Mouse (Mus musculus) embryo, embryonic 10 days (tissue): Measurements from ENCODE around the gene H2afx.
"Not testable (repeated sequence)": the region's sequence is repeated elsewhere in the genome, so short reads cannot be mapped to it uniquely, and the experiment has no call there.

Experiments used
- DNase-seq: peaks from one replicate; pipeline ENCODE4 v3.0.0-alpha.2; 2015; ENCODE audit warnings: low spot score

H2afx gene

GRCm38 (mm10) chr9:44341487-44341886 is 7.0 kb downstream of the H2afx start:
- DNase-seq: no peak

DNA sequence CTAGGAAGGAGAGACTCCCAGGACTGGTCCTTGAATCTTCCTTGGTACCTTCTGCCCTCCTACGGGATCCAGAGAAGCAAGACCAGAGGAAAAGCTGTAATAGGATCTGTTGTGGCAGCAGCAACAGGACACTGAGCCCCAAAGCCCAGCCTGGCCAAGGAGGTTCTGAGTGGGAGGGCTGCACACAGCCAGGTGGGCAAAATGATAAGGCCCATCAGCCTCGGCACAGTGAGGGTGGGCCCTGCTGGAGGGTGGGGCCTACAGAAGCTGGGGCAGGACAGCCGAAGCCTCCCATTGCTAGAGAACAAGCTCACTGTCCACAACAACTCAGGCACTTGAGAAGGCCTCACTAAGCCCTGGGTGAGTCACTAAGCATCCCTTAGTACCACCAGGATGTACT is 7.7 kb downstream of the H2afx start:
- no peak for DNase-seq

GRCm38 (mm10) chr9:44342605-44343004 is 8.1 kb downstream of the H2afx start:
- DNase-seq: no peak

- DNase-seq: peak; percentile 17
Observed at GRCm38 (mm10) chr9:44343290-44343689, 8.8 kb downstream of the H2afx start.

GRCm38 (mm10) chr9:44343781-44344421 is 9.4 kb downstream of the H2afx start, which contains the start of gene Hmbs:
Gene Hmbs (minus strand): TSS chr9:44344228.
- DNase-seq: peak; percentile 96

DNA sequence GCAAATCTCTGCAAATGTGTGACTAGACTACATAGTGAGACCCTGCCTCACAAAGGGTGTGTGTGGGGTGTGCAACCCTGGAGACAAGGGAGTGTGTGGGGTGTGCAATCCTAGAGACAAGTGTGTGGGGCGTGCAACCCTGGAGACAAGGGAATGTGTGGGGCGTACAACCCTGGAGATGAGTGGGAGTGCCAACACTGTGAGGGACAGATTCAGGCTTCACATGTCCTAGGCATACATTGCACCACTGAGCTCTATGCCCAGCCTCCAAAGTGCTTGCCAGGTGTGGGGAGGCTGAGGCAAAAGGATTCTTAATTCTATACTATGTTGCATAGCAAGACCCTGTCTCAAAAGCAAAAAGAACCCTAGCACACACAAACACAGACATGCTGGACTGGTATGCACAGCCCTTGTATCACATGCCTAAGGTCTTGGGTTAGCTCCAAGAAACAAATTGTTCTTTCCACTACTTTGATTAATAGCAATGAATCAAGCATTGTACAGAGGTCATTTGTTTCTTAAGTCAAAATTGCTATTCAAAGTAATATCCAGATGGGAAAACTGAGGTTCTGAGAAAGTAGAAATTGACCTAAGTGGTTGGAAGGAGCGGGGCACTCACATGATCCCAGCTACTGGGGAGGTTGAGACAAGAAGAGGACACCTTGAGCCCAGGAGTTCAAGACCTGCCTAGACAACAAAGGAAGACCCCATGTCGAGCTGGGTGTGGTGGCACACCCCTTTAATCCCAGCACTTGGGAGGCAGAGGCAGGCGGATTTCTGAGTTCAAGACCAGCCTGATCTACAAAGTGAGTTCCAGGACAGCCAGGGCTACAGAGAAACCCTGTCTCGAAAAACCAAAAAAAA is 11.3 kb downstream of the H2afx start:
- DNase-seq: no peak

GRCm38 (mm10) chr9:44347166-44347565 is 12.7 kb downstream of the H2afx start:
- no peak for DNase-seq

DNA sequence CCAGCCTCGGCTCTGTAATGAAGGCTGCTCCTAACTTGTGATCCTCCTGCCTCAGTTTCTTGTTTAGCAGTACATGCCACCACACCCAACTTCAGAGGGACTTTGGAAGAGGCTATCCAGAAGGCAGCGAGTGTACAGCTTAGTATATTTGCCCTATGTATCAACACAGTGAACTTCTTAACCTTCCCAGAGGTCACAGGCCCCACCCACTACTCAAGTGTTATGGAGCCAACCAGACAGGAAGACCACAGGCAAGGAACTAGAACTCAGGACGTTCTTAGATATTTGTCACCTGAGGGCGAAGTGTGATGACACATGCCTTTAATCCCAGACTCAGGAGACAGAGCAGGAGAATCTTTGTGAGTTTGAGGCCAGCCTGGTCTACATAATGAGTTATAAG is 13.1 kb downstream of the H2afx start:
- no peak for DNase-seq

DNA sequence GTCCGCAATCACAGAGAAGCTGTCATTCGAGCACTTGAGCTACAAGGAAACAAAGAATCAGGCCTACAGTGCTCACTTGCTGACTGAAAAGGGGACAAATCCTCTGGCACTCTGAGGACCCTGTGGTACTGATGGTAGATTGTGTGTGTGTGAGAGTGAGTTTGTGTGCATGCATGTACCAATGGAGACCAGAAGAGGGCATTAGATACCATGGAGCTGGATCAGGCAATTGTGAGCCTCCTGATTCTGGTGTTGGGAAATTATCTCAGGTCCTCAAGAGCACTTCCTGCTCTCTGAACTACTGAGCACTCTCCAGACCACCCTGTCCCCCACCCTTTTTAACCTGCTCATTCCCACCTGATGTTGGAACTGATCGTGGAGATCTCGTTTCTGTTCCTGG is 14.1 kb downstream of the H2afx start:
- DNase-seq: no peak

- no peak for DNase-seq
Observed at GRCm38 (mm10) chr9:44351396-44351795, 16.9 kb downstream of the H2afx start.

GRCm38 (mm10) chr9:44352337-44352736 is 17.8 kb downstream of the H2afx start:
- no peak for DNase-seq

DNA sequence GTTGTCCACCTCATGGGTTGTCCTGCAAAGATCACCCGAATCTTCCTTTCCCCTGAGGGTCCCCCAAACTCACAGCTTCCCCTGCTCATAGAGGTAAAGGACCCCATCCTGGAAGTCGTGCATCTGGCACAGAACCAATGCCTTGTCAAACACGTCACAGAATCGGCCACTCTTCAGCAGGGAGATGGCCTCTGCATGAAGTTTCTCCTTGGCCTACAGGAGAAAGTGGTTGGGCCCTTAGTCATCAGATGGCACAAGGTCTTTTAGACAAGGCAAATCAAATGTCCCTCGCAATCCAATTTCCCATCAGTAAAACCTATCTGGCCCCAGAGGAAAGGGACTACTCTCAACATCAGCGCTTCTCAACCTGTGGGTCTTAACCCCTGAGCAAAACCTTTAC is 18.6 kb downstream of the H2afx start:
- no peak for DNase-seq

DNA sequence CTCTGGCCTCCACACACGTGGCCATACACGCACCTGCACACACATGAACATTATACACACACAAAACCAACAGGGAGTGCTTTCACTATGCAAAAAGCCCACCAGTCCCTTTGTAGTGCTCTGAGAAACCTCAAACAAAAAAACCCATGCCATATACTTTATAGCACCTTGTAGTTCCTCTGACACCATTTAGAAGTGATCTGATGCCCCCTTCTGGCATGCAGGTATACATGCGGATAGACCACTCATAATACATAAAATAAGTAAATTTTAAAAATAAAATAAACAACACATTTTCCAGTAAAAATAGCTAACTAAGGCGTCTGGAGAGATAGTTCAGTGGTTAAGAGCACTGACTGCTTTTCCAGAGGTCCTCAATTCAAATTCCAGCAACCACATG is 22.7 kb downstream of the H2afx start:
- peak; percentile 45 for DNase-seq

GRCm38 (mm10) chr9:44361190-44361917 is 26.9 kb downstream of the H2afx start, which contains the start of gene Vps11:
Gene Vps11 (minus strand): TSS chr9:44361670.
- peak; percentile 99 for DNase-seq

DNA sequence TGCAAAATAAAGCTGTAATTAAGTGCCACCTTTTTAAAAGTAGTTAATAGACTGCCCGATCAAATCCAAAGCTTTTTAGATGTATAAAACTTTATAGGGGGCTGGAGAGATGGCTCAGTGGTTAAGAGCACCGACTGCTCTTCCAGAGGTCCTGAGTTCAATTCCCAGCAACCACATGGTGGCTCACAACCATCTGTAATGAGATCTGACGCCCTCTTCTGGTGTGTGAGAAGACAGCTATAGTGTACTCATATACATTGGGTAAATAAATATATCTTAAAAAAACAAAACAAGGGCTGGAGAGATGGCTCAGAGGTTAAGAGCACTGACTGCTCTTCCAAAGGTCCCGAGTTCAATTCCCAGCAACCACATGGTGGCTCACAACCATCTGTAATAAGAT is 27.4 kb downstream of the H2afx start:
- not testable (repeated sequence) for DNase-seq

GRCm38 (mm10) chr9:44364480-44364879 is 30.0 kb downstream of the H2afx start:
- peak; percentile 26 for DNase-seq

GRCm38 (mm10) chr9:44373386-44373785 is 38.9 kb downstream of the H2afx start:
- DNase-seq: no peak

DNA sequence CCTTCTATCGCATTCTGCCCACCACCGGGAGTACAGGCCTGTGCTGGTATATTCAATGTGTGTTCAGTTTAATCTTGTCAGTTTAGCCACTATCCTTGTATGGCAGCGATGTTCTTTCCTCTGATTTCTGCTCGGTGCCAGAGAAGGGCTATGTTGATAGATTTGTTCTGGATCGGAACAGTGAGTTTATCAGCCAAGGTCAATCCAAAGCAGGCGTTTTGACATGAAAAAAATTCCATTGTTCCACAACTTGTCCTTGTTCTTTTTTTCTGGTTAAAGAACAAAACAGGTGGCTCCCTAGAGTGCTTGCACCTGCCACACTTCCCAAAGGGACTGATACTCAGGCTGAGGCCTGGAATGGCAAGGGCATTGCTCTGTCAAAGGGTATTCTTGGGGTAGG is 41.6 kb downstream of the H2afx start:
- DNase-seq: no peak

- not testable (repeated sequence) for DNase-seq
Observed at GRCm38 (mm10) chr9:44377335-44377734, 42.8 kb downstream of the H2afx start.

- DNase-seq: no peak
Observed at GRCm38 (mm10) chr9:44378153-44378730, 43.7 kb downstream of the H2afx start.

DNA sequence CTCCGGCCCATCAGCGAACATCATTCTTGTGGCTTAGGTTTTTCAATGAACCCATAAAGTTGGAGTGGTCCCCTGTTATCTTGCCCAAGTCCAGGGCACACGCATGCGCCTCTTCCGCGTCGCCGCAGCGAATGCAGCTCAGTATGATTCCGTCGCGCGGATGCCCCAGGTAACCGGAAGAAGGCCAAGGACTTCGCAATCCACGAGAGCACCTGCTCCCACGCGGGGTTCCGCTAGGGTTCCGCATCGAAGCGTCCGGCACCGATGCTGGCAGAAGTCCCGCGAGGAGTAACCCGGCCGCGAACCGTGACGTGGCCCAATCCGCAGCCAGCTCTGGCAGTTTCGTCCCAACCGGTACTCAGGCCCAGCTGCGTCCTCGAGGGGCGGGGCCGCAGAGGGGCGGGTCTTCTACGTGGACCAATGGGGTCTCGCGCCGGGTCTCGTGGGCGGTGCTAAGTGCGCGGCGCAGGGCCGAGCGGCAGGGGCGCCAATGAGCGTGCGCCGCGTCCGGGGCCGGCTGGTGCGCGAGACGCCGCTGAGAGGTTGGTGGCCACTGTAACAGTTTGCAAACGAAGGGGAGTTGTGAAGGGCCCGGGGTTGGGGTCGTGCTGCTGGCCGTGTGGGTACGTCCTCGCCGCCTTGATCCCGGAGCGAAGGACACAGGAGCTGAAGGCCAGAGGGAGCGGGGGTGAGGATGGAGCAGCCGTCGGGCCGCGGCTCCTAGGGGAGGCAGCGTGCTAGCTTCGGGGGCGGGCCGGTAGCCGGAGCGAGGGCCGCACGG is 44.8 kb downstream of the H2afx start, which contains the start of gene Hyou1:
Gene Hyou1, plus strand, starts transcription at position 437 of the 781 bp plus-strand sequence.
- DNase-seq: peak; percentile 98
